11 mouse cellular contexts compared by ENCODE assay signal in genomic region chr9:42315816-42316215, GRCm38 (mm10). TPM values are rescaled to one million over a fixed set of nuclear protein-coding genes. Genes with fewer than 3 reads are reported as not detected.
DNase-seq lines count a peak whose midpoint lies in the region; ATAC-seq and TF ChIP-seq lines count a peak whose summit lies in the region.
"Had no signal": no experiment of that assay in that cellular context is flagged by ENCODE, and none has a peak within 500 bp of the region (broad histone marks: within the 10 kb centered on the region; RNA-seq: fewer than 3 reads in every experiment).

No protein-coding gene starts in this region.

- 0 out of 2 replicates have a peak, but pooled peaks have one; percentile 13 for ATAC-seq in forebrain, embryonic 13.5 days
- ATAC-seq in forebrain, embryonic 14.5 days = no peak
- ATAC-seq in intestine, embryonic 16.5 days = peak; percentile 48; the same call in 1 of the 2 replicates

- H3K27ac ChIP-seq in forebrain, embryonic 13.5 days = no peak overlapping the region
- H3K27ac ChIP-seq in forebrain, embryonic 14.5 days (ENCODE audit: low read depth, low read length) = no peak overlapping the region
- no peak overlapping the region for H3K27ac ChIP-seq in intestine, embryonic 16.5 days (ENCODE audit: low read length)
- H3K27ac ChIP-seq: limb, embryonic 15.5 days had no signal

- no peaks in the 10 kb centered on the region for H3K27me3 ChIP-seq in forebrain, embryonic 13.5 days
- no peaks in the 10 kb centered on the region for H3K27me3 ChIP-seq in forebrain, embryonic 14.5 days (replicated peaks; ENCODE audit: control insufficient read depth, insufficient read depth, low read length)
- peaks cover 17% of the 10 kb centered on the region for H3K27me3 ChIP-seq in C2C12 (ENCODE audit: control insufficient read depth, insufficient read depth, insufficient read length)
- H3K27me3 ChIP-seq in intestine, embryonic 16.5 days (replicated peaks; ENCODE audit: control insufficient read depth, insufficient read depth, low read length) = no peaks in the 10 kb centered on the region
- H3K27me3 ChIP-seq: limb, embryonic 15.5 days had no signal

- TF ChIP-seq CTCF in C2C12 (IDR thresholded peaks at IDR 0.05; ENCODE audit: control insufficient read depth, insufficient read depth, insufficient read length) = no peak

- DNase-seq in forebrain, embryonic 14.5 days (ENCODE audit: low spot score) = no peak
- peak; percentile 6 for DNase-seq in lung, postnatal 25 days (ENCODE audit: low spot score)
- DNase-seq in frontal cortex, postnatal 10 days (ENCODE audit: low spot score in 2 of 2) = no peak
- DNase-seq in c-Kit-positive CD71-positive TER-119-positive erythroid progenitor cells, embryonic 14.5 days (ENCODE audit: low spot score) = no peak
- no peak for DNase-seq in layer of hippocampus, adult 9-11 months
- DNase-seq: cerebellum, adult 2 months; midbrain, embryonic 14.5 days had no signal

- 0 out of 2 replicates have a peak, but pooled peaks cover 4% of the 10 kb centered on the region for H3K4me1 ChIP-seq in forebrain, embryonic 13.5 days
- H3K4me1 ChIP-seq in forebrain, embryonic 14.5 days (ENCODE audit: control insufficient read depth, insufficient read depth, low read length) = no peaks in the 10 kb centered on the region
- 0 out of 2 replicates have a peak, but pooled peaks cover 4% of the 10 kb centered on the region for H3K4me1 ChIP-seq in intestine, embryonic 16.5 days (ENCODE audit: control insufficient read depth, insufficient read depth, low read length)
- H3K4me1 ChIP-seq: limb, embryonic 15.5 days had no signal

- H3K79me2 ChIP-seq in C2C12 (ENCODE audit: control insufficient read depth, insufficient read depth) = no peaks in the 10 kb centered on the region

- H3K4me3 ChIP-seq in forebrain, embryonic 13.5 days = no peak overlapping the region
- H3K4me3 ChIP-seq in forebrain, embryonic 14.5 days (ENCODE audit: low read depth, low read length) = no peak overlapping the region
- H3K4me3 ChIP-seq in C2C12 (ENCODE audit: insufficient read depth, poor library complexity, severe bottlenecking) = no peak overlapping the region
- H3K4me3 ChIP-seq in intestine, embryonic 16.5 days (ENCODE audit: low read length) = no peak overlapping the region
- H3K4me3 ChIP-seq: limb, embryonic 15.5 days had no signal

- H3K4me2 ChIP-seq in forebrain, embryonic 13.5 days = no peak overlapping the region
- H3K4me2 ChIP-seq in forebrain, embryonic 14.5 days (ENCODE audit: low read length) = no peak overlapping the region
- no peak overlapping the region for H3K4me2 ChIP-seq in intestine, embryonic 16.5 days (ENCODE audit: low read depth, low read length)
- H3K4me2 ChIP-seq: limb, embryonic 15.5 days had no signal

- H3K9me3 ChIP-seq in forebrain, embryonic 13.5 days (replicated peaks) = 0 out of 2 replicates have a peak, but pooled peaks cover 3% of the 10 kb centered on the region
- no peaks in the 10 kb centered on the region for H3K9me3 ChIP-seq in forebrain, embryonic 14.5 days (replicated peaks; ENCODE audit: control insufficient read depth, low read length)
- no peaks in the 10 kb centered on the region for H3K9me3 ChIP-seq in intestine, embryonic 16.5 days (ENCODE audit: control insufficient read depth, low read length)
- H3K9me3 ChIP-seq: limb, embryonic 15.5 days had no signal

- H3K79me3 ChIP-seq in C2C12 (ENCODE audit: low read depth) = no peaks in the 10 kb centered on the region

- no peak overlapping the region for H3ac ChIP-seq in C2C12 (ENCODE audit: control insufficient read depth, insufficient read length, low read depth)

- H3K9ac ChIP-seq in forebrain, embryonic 13.5 days = no peak overlapping the region
- H3K9ac ChIP-seq in forebrain, embryonic 14.5 days (ENCODE audit: low read length) = no peak overlapping the region
- H3K9ac ChIP-seq in intestine, embryonic 16.5 days (ENCODE audit: low read depth, low read length) = no peak overlapping the region
- H3K9ac ChIP-seq: limb, embryonic 15.5 days had no signal

- WGBS in forebrain, embryonic 13.5 days = 66% methylated on average over 3 of the region's 3 CpGs
- 65% methylated on average over 3 of the region's 3 CpGs for WGBS in forebrain, embryonic 14.5 days
- 59% methylated on average over 3 of the region's 3 CpGs for WGBS in intestine, embryonic 16.5 days

- H3K36me3 ChIP-seq in forebrain, embryonic 13.5 days (ENCODE audit: poor library complexity, severe bottlenecking) = no peaks in the 10 kb centered on the region
- H3K36me3 ChIP-seq in forebrain, embryonic 14.5 days (ENCODE audit: control insufficient read depth, insufficient read depth, low read length) = no peaks in the 10 kb centered on the region
- H3K36me3 ChIP-seq in C2C12 (ENCODE audit: control insufficient read depth, insufficient read depth) = no peaks in the 10 kb centered on the region
- no peaks in the 10 kb centered on the region for H3K36me3 ChIP-seq in intestine, embryonic 16.5 days (ENCODE audit: control insufficient read depth, insufficient read depth, low read length)
- H3K36me3 ChIP-seq: limb, embryonic 15.5 days had no signal

TF ChIP-seq in C2C12, 6 proteins besides CTCF, POLR2A, EP300 and RAD21:
- TF ChIP-seq MYOD1 (IDR thresholded peaks at IDR 0.05; ENCODE audit: control insufficient read depth, insufficient read length, low read depth) (no peak), CEBPB (IDR thresholded peaks at IDR 0.05; ENCODE audit: low read depth) (peak; percentile 24)

RNA-seq across cellular contexts. Expression of gene Sc5d, which starts 51.8 kb away (rescaled TPM):
- 62.1 and 66.0 TPM in 2 replicates for polyA plus RNA-seq in forebrain, embryonic 13.5 days (2015; fragmentation: Nextera tagmentation; extraction: Ambion mirVana)
- polyA plus RNA-seq in forebrain, embryonic 14.5 days (2014; fragmentation: Nextera tagmentation; extraction: Ambion mirVana) = 61.9 and 74.2 TPM in 2 replicates
- 17.1 TPM for polyA plus RNA-seq in C2C12 (2012; fragmentation: generic; extraction: Trizol)
- polyA plus RNA-seq in intestine, embryonic 16.5 days (2015; fragmentation: Nextera tagmentation; extraction: Ambion mirVana) = 106 and 118 TPM in 2 replicates
